Mouse (Mus musculus) R1 (cell line): Measurements from ENCODE around the gene Cux1.

ENCODE experiments used
- DNase-seq: peaks from one replicate; pipeline ENCODE4 v3.0.0-alpha.2; 2018; ENCODE audit warnings: low read depth, low spot score

The Cux1 gene

GRCm38 (mm10) chr5:136567176-136568025, at the start of gene Cux1:
TSS of gene Cux1 (minus strand) at chr5:136567490.
- peak; percentile 89 for DNase-seq

DNA sequence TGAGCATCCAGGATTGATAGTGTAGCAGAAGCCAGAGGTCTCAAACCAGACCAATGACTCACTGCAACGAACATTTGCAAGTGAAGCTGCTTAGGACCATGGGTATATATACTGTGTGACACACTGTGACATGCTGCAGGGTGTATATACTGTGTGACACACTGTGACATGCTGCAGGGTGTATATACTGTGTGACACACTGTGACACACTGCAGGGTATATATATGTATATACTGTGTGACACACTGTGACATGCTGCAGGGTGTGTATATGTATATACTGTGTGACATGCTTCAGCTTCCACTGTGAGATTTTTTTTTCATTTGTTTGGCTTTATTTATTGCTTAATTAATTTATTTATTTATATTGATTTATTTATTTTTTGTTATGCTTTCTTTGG, 45.1 kb upstream of the Cux1 start:
- no peak for DNase-seq

DNA sequence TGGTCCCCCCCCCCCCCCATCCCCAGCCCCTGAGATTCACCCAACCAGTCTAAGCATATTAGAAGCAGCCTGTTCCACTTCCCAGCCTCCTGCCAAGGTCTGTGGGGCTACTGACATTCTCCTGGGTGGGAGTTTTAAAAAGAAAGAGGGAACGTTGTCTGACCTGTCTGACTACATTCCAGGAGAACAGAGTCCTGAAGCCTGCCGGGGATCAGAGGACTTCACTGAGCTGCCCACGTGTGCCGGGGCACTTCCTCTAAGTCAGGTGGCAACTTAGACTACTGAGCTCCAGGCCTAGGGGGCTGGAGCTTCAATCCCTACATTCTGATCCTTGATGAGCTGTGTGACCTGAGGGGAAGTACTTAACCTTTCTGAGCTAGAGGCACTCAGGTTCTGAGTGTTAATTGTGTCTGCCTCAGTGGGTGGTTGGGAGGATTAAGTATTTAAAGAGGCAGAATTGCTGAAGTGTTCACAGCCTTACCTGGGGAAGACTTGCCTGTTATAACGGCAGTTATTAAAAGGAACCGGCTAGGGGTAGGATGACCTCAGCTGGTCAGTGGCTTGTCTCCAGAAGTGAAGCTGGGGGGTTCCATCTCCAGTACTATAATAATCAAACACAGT, 41.6 kb upstream of the Cux1 start:
- DNase-seq: peak; percentile 85

DNA sequence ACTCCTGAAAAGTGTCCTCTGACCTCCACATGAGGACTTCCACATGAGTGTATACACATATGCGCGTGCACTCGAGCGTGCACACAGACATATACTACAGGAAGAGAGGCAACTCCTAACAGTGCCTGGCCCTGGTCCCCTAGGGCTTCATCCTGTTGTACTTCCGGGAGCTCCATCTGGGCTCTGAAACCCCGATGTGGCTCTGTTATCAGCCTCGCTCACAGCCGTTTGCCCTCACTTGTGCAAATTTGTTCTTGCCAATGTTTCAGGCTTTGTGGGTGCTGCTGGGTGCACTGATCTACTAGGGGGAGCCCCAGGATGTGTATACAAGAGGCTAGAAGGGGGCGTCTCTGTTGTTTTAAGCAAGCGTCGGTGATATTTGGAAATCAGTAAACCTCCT, 37.9 kb upstream of the Cux1 start:
- no peak for DNase-seq

DNA sequence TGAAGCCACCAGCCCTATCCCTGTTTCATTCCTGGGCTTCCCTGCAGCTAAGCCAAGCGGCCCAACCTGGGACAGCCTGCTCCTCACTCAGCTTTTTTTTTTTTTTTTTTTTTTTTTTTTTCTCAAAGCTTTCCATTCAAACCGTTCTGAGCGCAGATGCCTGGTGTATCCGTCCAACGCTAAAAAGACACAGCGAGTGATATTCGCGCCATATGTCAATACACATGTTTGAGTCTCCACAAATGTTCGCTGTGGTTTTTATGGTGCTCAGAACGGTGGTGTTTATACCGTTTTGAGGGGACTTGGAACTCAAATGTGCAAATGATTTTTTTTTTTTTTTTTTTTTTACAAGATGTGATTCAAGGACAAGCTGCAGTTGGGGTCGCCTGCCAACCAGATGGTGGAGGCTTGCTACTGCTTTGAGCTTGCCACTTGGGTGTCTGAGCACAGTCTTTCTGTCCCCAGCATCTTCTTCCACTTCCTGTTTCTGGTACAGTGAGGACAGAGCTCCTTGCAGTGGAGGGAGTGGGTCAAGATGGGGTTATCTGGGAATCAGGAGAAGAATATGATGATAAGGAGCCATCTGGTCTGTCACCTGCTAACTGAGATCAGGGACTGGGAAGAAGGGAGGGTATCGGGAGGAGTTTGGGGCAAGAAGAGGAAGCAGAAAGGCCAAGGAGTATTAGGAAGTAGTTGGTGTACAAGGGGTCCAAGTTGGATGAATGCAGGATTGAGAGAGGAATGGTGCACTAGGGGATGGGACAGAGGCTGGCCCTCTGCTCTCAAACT, 36.1 kb upstream of the Cux1 start:
- DNase-seq: no peak

- no peak for DNase-seq
Measured at GRCm38 (mm10) chr5:136600511-136600910, 33.2 kb upstream of the Cux1 start.

DNA sequence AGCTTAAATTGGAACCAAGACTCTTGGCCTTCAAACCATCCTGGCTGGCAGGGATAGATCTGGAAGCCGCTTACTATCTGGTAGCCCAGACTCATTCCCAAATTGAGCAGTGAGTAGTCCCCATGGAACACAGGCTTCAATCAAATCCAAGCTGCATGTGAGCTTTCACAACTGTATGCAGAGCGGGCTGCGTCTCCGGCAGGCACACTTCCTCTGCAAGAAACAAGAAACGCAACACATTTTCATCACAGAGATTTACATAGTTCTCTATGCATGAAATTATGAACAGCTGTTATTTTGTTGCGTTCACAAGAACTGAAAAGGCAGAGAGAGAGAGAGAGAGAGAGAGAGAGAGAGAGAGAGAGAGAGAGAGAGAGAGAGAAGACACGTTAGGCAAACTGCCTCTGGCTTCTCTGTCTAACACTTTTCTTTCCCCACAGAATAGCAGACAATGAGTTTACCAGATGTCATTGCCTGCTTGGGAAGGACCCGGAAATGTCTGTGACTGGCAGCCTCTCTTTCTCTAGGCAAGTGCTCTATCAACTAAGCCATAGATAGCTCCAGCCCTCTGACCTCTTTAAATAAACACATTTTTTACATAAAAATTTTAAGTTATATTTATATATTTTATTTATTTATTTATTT, 27.7 kb upstream of the Cux1 start:
- no peak for DNase-seq

DNA sequence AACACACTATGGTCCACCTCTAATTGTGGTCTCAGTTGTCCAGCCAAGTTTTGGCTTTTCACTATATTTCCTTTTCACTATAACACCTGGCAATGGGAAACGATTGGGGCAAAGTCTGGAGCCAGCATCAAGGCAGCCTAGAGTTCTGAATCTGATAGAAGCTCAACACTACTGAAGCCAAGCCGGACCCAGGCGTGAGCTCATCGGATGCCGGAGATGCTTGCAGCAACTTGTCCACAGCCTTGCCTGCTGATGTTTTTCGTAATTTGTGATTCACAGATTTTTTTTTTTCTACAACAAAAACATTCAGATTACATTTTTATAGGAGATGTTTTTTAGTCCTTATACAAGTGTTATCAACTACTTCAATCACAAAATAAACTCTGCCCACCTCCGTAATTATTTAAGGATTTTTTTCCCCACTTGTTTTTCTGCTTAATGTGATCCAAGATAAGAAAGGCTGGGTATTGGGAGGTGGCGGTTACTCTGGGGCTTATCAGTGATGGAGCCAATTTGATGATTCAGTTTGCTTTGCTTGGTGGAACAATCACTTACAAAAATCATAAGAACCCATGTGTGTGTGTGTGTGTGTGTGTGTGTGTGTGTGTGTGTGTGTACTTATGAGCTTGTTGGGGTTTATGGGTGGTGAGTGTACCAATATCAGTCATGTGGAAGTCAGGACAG, 24.7 kb upstream of the Cux1 start:
- no peak for DNase-seq

GRCm38 (mm10) chr5:136589002-136589401, 21.7 kb upstream of the Cux1 start:
- peak; percentile 73 for DNase-seq

DNA sequence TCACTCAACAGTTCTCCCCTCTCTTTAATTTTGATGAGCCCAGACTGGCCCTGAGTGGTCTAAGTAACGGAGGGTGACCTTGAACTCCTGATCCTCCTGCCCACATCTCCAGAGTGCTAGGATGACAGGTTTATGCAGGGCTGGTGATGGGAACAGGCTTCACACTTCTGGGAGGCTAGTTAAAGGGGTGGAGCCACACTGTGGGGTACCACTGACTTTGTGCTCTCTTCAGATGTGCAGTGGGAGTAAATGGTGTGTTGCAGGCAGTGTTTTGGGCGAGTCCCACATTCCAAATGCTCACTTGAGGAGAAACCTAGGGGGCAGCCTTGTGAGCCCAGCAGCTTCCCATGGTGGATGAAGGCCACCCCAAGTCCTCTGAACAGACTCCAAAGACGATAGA, 21.2 kb upstream of the Cux1 start:
- DNase-seq: peak; percentile 73

- peak; percentile 94 for DNase-seq
Measured at GRCm38 (mm10) chr5:136584676-136585285, 17.5 kb upstream of the Cux1 start.

DNA sequence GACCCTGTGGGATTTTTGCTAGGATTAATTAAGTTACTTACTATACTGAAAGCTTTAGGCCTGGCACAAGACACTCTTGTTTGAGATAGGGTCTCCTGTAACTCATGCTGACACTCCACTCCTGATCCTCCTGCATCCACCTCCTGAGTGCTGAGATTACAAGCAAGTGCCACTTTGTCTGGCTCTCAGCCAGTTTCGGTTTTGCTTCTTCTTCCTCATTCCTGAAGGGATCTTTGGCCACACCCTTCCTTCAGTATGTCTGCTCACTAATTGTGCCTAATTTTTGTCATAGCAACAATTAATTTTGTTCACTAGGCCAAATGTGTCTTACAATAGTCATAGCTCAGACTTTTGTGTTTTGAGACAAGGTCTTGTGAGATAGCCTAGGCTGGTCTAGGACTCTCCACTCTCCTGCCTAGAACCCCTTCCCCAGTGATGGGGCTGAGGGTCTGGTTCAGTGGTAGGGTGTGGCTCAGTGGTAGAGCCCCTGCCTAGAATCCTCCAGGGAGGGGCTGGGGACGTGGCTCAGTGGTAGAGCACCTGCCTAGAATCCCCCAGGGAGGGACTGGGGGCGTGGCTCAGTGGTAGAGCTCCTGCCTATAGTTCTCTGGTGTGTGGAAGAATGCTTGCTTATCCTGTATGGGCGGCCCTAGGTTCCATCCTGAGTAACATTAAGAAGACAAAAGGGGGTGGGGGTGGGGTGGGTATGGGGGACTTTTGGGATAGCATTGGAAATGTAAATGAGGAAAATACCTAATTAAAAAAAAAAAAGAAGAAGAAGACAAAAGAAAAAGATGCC, 16.6 kb upstream of the Cux1 start:
- peak; percentile 91 for DNase-seq

DNA sequence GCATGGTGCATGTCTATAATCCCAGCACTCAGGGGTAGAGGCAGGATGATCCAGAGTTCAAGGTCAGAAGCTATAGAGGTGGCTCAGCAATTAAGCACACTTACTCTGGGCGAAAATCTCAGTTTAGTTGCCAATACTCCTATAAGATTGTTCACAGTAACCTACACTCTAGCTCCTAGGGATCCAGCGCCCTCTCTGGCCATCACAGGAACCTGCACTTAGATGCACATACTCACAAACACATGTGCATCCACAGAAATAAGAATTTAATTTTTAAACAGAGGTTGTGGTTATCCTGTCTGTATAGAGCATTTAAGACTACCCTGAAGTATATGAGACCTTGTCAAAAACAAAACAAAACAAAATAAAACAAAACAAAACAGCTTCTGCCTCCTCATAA, 16.0 kb upstream of the Cux1 start:
- DNase-seq: peak; percentile 56

GRCm38 (mm10) chr5:136582201-136582600, 14.9 kb upstream of the Cux1 start:
- peak; percentile 77 for DNase-seq

- no peak for DNase-seq
Measured at GRCm38 (mm10) chr5:136581625-136582024, 14.3 kb upstream of the Cux1 start.

GRCm38 (mm10) chr5:136581166-136581565, 13.9 kb upstream of the Cux1 start:
- peak; percentile 78 for DNase-seq

DNA sequence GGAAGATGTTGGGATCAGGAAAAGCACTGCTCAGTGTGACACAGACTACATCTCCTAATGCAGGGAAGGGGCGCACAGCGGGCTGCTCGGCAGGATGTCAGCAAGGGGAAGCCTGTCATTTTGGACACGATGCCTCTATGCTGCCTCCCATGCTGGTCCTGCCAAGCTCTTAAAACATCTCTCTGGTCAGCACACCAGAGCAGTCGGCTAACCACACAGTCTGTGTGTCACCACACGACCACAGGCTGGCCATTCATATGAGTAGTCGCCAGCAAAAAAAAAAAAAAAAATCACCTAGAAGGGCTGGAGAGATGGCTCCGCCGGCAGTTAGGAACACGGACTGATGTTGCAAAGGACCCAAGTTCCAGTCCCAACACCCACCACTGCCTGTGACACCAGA, 10.9 kb upstream of the Cux1 start:
- DNase-seq: no peak

DNA sequence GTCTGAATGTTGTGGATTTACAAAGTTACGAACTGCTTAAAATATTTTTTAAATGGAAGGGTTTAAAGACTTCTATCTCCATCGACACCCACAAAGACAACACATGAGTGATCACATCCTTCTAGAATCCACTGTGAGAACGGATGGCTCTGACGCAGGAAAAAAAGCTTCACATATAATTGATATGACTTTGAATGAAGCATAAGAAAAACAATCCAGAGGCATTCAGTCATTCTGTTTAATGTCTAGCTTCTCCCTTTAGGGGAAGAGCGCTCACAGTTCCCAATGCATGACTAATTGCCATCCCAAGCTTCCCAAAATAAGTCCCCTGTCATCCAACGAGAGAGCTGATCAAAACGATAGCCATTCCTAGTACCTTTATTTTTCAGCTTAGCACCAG, 2.9 kb upstream of the Cux1 start:
- DNase-seq: no peak

- peak; percentile 58 for DNase-seq
Measured at GRCm38 (mm10) chr5:136568776-136569175, 1.5 kb upstream of the Cux1 start.
